Mouse (Mus musculus) retina, adult 2 months (tissue): ENCODE measurements around the gene Cmc2.

Experiments
- DNase-seq: peaks from one replicate; pipeline ENCODE4 v3.0.0-alpha.2; 2012; ENCODE audit warnings: low read depth, low spot score

Gene Cmc2

GRCm38 (mm10) chr8:116842678-116843077 is 78.6 kb downstream of the Cmc2 start:
- no peak for DNase-seq
